In genomic region chr10:81412586-81413309, GRCm38 (mm10) we compare ENCODE assay signal across 8 mouse cellular contexts. TPM values are rescaled to one million over a fixed set of nuclear protein-coding genes. Genes with fewer than 3 reads are reported as not detected.
DNase-seq lines count a peak whose midpoint lies in the region; ATAC-seq and TF ChIP-seq lines count a peak whose summit lies in the region.

No protein-coding gene starts in this region.

- peak overlapping the region; percentile 97 for H3K27ac ChIP-seq in kidney, adult 2 months (ENCODE audit: insufficient read depth, low read depth, low read length)
- H3K27ac ChIP-seq in cortical plate, adult 2 months (ENCODE audit: insufficient read depth, low read length): peak overlapping the region; percentile 98
- H3K27ac ChIP-seq in hindbrain, embryonic 12.5 days: peak overlapping the region; percentile 75
- peak overlapping the region; percentile 54; the same call in 1 of the 2 replicates for H3K27ac ChIP-seq in midbrain, embryonic 12.5 days (replicated peaks)

- H3K27me3 ChIP-seq in kidney, adult 2 months (replicated peaks; ENCODE audit: control insufficient read depth, insufficient read depth, low read length): no peaks in the 10 kb centered on the region
- peaks cover 15% of the 10 kb centered on the region for H3K27me3 ChIP-seq in hindbrain, embryonic 12.5 days
- peaks cover 21% of the 10 kb centered on the region for H3K27me3 ChIP-seq in midbrain, embryonic 12.5 days

- no peak overlapping the region for H3K9ac ChIP-seq in hindbrain, embryonic 12.5 days
- no peak overlapping the region for H3K9ac ChIP-seq in midbrain, embryonic 12.5 days (replicated peaks)

- ATAC-seq in hindbrain, embryonic 12.5 days (ENCODE audit: low FRiP score): no peak
- no peak for ATAC-seq in midbrain, embryonic 12.5 days (ENCODE audit: low FRiP score, low read depth)
- no peak for ATAC-seq in granulocyte monocyte progenitor cell, adult 5-6 weeks (replicated peaks; ENCODE audit: poor library complexity, severe bottlenecking)

- DNase-seq in kidney, adult 2 months: no peak
- DNase-seq in kidney, postnatal 25 days: no peak
- no peak for DNase-seq in adipocyte (ENCODE audit: low spot score)
- no peak for DNase-seq in layer of hippocampus, adult 11-12 months (ENCODE audit: low spot score)

- no peak for TF ChIP-seq POLR2A in kidney, adult 2 months (IDR thresholded peaks at IDR 0.05; ENCODE audit: low read depth, low read length)
- TF ChIP-seq POLR2A in cortical plate, adult 2 months (IDR thresholded peaks at IDR 0.05; ENCODE audit: extremely low read depth, insufficient read depth, low read length): no peak

- H3K36me3 ChIP-seq in kidney, adult 2 months (ENCODE audit: control insufficient read depth, insufficient read depth, low read length): no peaks in the 10 kb centered on the region
- no peaks in the 10 kb centered on the region for H3K36me3 ChIP-seq in hindbrain, embryonic 12.5 days
- H3K36me3 ChIP-seq in midbrain, embryonic 12.5 days: no peaks in the 10 kb centered on the region

- no peaks in the 10 kb centered on the region for H3K9me3 ChIP-seq in hindbrain, embryonic 12.5 days (replicated peaks)
- no peaks in the 10 kb centered on the region for H3K9me3 ChIP-seq in midbrain, embryonic 12.5 days

- WGBS in kidney, adult 2 months: 68% methylated on average over 16 of the region's 16 CpGs
- WGBS in hindbrain, embryonic 12.5 days: 74% methylated on average over 16 of the region's 16 CpGs
- 77% methylated on average over 16 of the region's 16 CpGs for WGBS in midbrain, embryonic 12.5 days

- H3K4me1 ChIP-seq in kidney, adult 2 months (ENCODE audit: control insufficient read depth, insufficient read depth, low read length): peaks cover 85% of the 10 kb centered on the region
- peaks cover 27% of the 10 kb centered on the region for H3K4me1 ChIP-seq in cortical plate, adult 2 months (ENCODE audit: control insufficient read depth, insufficient read depth, low read length)
- H3K4me1 ChIP-seq in hindbrain, embryonic 12.5 days: peaks cover 89% of the 10 kb centered on the region
- peaks cover 87% of the 10 kb centered on the region for H3K4me1 ChIP-seq in midbrain, embryonic 12.5 days

- H3K4me2 ChIP-seq in hindbrain, embryonic 12.5 days (replicated peaks): no peak overlapping the region
- H3K4me2 ChIP-seq in midbrain, embryonic 12.5 days (replicated peaks): no peak overlapping the region

- no peak overlapping the region for H3K4me3 ChIP-seq in kidney, adult 2 months (ENCODE audit: insufficient read depth, low read depth, low read length)
- no peak overlapping the region for H3K4me3 ChIP-seq in cortical plate, adult 2 months (ENCODE audit: insufficient read depth, low read length)
- no peak overlapping the region for H3K4me3 ChIP-seq in hindbrain, embryonic 12.5 days
- no peak overlapping the region for H3K4me3 ChIP-seq in midbrain, embryonic 12.5 days

- no peak for TF ChIP-seq CTCF in kidney, adult 2 months (conservative IDR thresholded peaks at IDR 0.05; ENCODE audit: insufficient read depth, insufficient read length, low read depth, low read length)
- no peak for TF ChIP-seq CTCF in cortical plate, adult 2 months (IDR thresholded peaks at IDR 0.05; ENCODE audit: extremely low read depth, insufficient read depth, low read length)

RNA-seq across cellular contexts. Expression of gene Smim24, which starts 19.9 kb away (rescaled TPM):
- polyA plus RNA-seq in kidney, adult 2 months (2012; rRNA removed): 693 and 694 TPM in 2 replicates
- polyA plus RNA-seq in cortical plate, adult 2 months (2012; rRNA removed): 2.5 and 3.0 TPM in 2 replicates
- 1.9 and 2.7 TPM in 2 replicates for polyA plus RNA-seq in hindbrain, embryonic 12.5 days (2016; fragmentation: Nextera tagmentation; extraction: Ambion mirVana)
- 2.1 and 2.8 TPM in 2 replicates for polyA plus RNA-seq in midbrain, embryonic 12.5 days (2016; fragmentation: Nextera tagmentation; extraction: Ambion mirVana)
- 37.5 and 43.6 TPM in 2 replicates for total RNA-seq in granulocyte monocyte progenitor cell, adult 5-6 weeks (2014; fragmentation: Nextera tagmentation)
- total RNA-seq in granulocyte monocyte progenitor cell, adult 5-6 weeks (2017): 11.5 and 13.3 TPM in 2 replicates

RNA-seq across cellular contexts. Expression of gene Gm48552, which starts 23.9 kb away (rescaled TPM):
- 1.0 and 2.8 TPM in 2 replicates for polyA plus RNA-seq in kidney, adult 2 months (2012; rRNA removed)
- polyA plus RNA-seq in cortical plate, adult 2 months (2012; rRNA removed): 6.8 and 7.8 TPM in 2 replicates
- 1.1 and 2.4 TPM in 2 replicates for polyA plus RNA-seq in hindbrain, embryonic 12.5 days (2016; fragmentation: Nextera tagmentation; extraction: Ambion mirVana)
- polyA plus RNA-seq in midbrain, embryonic 12.5 days (2016; fragmentation: Nextera tagmentation; extraction: Ambion mirVana): 0.50 and 2.3 TPM in 2 replicates
- total RNA-seq in granulocyte monocyte progenitor cell, adult 5-6 weeks (2014; fragmentation: Nextera tagmentation): 2.2 TPM in 1 of 2 replicates, not detected in the other
- not detected in 2 replicates for total RNA-seq in granulocyte monocyte progenitor cell, adult 5-6 weeks (2017)

RNA-seq across cellular contexts. Expression of gene Gm48551, which starts 28.5 kb away (rescaled TPM):
- polyA plus RNA-seq in kidney, adult 2 months (2012; rRNA removed): 2.1 and 2.3 TPM in 2 replicates
- 5.8 and 5.9 TPM in 2 replicates for polyA plus RNA-seq in cortical plate, adult 2 months (2012; rRNA removed)
- 5.7 and 5.9 TPM in 2 replicates for polyA plus RNA-seq in hindbrain, embryonic 12.5 days (2016; fragmentation: Nextera tagmentation; extraction: Ambion mirVana)
- 4.2 and 5.5 TPM in 2 replicates for polyA plus RNA-seq in midbrain, embryonic 12.5 days (2016; fragmentation: Nextera tagmentation; extraction: Ambion mirVana)
- 4.0 TPM in 1 of 2 replicates, not detected in the other for total RNA-seq in granulocyte monocyte progenitor cell, adult 5-6 weeks (2014; fragmentation: Nextera tagmentation)
- total RNA-seq in granulocyte monocyte progenitor cell, adult 5-6 weeks (2017): 0.30 TPM in 1 of 2 replicates, not detected in the other

RNA-seq across cellular contexts. Expression of gene Dohh, which starts 28.5 kb away (rescaled TPM):
- polyA plus RNA-seq in kidney, adult 2 months (2012; rRNA removed): 60.6 and 79.8 TPM in 2 replicates
- polyA plus RNA-seq in cortical plate, adult 2 months (2012; rRNA removed): 106 and 108 TPM in 2 replicates
- 62.7 and 67.5 TPM in 2 replicates for polyA plus RNA-seq in hindbrain, embryonic 12.5 days (2016; fragmentation: Nextera tagmentation; extraction: Ambion mirVana)
- 63.5 and 67.2 TPM in 2 replicates for polyA plus RNA-seq in midbrain, embryonic 12.5 days (2016; fragmentation: Nextera tagmentation; extraction: Ambion mirVana)
- total RNA-seq in granulocyte monocyte progenitor cell, adult 5-6 weeks (2014; fragmentation: Nextera tagmentation): 12.2 and 34.9 TPM in 2 replicates
- total RNA-seq in granulocyte monocyte progenitor cell, adult 5-6 weeks (2017): 41.8 and 46.2 TPM in 2 replicates

RNA-seq across cellular contexts. Expression of gene Fzr1, which starts 34.4 kb away (rescaled TPM):
- polyA plus RNA-seq in kidney, adult 2 months (2012; rRNA removed): 41.1 and 49.8 TPM in 2 replicates
- 75.5 and 76.0 TPM in 2 replicates for polyA plus RNA-seq in cortical plate, adult 2 months (2012; rRNA removed)
- polyA plus RNA-seq in hindbrain, embryonic 12.5 days (2016; fragmentation: Nextera tagmentation; extraction: Ambion mirVana): 132 and 134 TPM in 2 replicates
- polyA plus RNA-seq in midbrain, embryonic 12.5 days (2016; fragmentation: Nextera tagmentation; extraction: Ambion mirVana): 135 and 139 TPM in 2 replicates
- total RNA-seq in granulocyte monocyte progenitor cell, adult 5-6 weeks (2014; fragmentation: Nextera tagmentation): 14.8 and 17.0 TPM in 2 replicates
- 13.5 and 15.3 TPM in 2 replicates for total RNA-seq in granulocyte monocyte progenitor cell, adult 5-6 weeks (2017)

Comparison
In these comparisons a context has a peak if more than half of its experiments do, and no peak if none do; other contexts are left out.
1. RNA of gene Smim24, which starts 19.9 kb away (polyA plus RNA-seq): 693 to 694 TPM in kidney, adult 2 months; 2.1 to 2.8 TPM in midbrain, embryonic 12.5 days, 1.9 to 2.7 TPM in hindbrain, embryonic 12.5 days and 2.5 to 3.0 TPM in cortical plate, adult 2 months; every median in the first group is over 100 times any median in the second.
2. Peak in every context shown above with its lines, with median percentiles within 50 percentile points of each other: H3K27ac ChIP-seq.